ENCODE assay signal across 30 mouse cellular contexts in the genomic region with DNA sequence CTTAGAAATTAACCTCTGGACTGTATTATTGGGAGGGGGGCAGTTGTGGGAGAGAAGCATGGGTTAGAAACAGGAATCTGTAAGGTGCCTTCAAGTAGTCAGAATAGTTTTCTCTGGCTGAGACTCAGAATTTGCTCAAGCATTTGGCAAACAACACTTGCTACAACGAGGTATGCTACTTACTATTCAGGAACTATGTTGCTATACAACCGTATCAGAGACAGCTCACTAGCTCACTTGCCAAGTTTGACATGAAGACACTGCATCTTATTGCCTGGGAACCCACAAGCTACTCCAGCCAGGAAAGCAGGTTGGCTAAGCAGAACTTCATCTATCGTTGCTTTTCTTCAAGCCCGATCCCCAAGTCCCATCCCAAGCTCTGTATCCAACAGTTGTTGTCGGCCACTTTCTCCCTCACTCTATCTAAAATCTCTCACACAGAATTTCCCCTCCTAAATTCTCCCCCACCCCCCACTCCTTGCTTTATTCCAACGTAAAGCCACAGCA. TPM values are rescaled to one million over a fixed set of nuclear protein-coding genes. Genes with fewer than 3 reads are reported as not detected.
A peak's percentile ranks its signal among the peaks of the same experiment; 100 is the strongest.
DNase-seq lines count a peak whose midpoint lies in the region; ATAC-seq lines count a peak whose summit lies in the region.
"Had no signal": no experiment of that assay in that cellular context is flagged by ENCODE, and none has a peak within 500 bp of the region (broad histone marks: within the 10 kb centered on the region; RNA-seq: fewer than 3 reads in every experiment).

No protein-coding gene starts in this region.

- H3K9me3 ChIP-seq in embryonic facial prominence, embryonic 14.5 days (ENCODE audit: control insufficient read depth, low read length), result no peaks in the 10 kb centered on the region
- no peaks in the 10 kb centered on the region for H3K9me3 ChIP-seq in embryonic facial prominence, embryonic 10.5 days
- H3K9me3 ChIP-seq: embryonic facial prominence, embryonic 13.5 days; forebrain, embryonic 10.5 days; forebrain, embryonic 13.5 days; heart, embryonic 10.5 days; heart, embryonic 13.5 days had no signal

- ATAC-seq in embryonic facial prominence, embryonic 14.5 days (ENCODE audit: low read depth), result no peak
- ATAC-seq: activated CD4-positive, CD25-positive, alpha-beta regulatory T cell, adult 4 months; hindbrain, postnatal 0 days; inflammation-experienced regulatory T-cells, adult 6 months had no signal

- H3K27me3 ChIP-seq in embryonic facial prominence, embryonic 14.5 days (replicated peaks; ENCODE audit: control insufficient read depth, insufficient read depth, low read length), result no peaks in the 10 kb centered on the region
- no peaks in the 10 kb centered on the region for H3K27me3 ChIP-seq in embryonic facial prominence, embryonic 10.5 days (replicated peaks; ENCODE audit: low read depth, poor library complexity, severe bottlenecking)
- H3K27me3 ChIP-seq: embryonic facial prominence, embryonic 13.5 days; forebrain, embryonic 13.5 days; heart, embryonic 13.5 days had no signal

- WGBS in embryonic facial prominence, embryonic 14.5 days, result 80% methylated on average over 6 of the region's 6 CpGs
- 94% methylated on average over 6 of the region's 6 CpGs for WGBS in embryonic facial prominence, embryonic 10.5 days

- no peak overlapping the region for H3K4me3 ChIP-seq in embryonic facial prominence, embryonic 14.5 days (ENCODE audit: low read depth, low read length)
- no peak overlapping the region for H3K4me3 ChIP-seq in embryonic facial prominence, embryonic 10.5 days
- H3K4me3 ChIP-seq: embryonic facial prominence, embryonic 13.5 days; forebrain, embryonic 10.5 days; forebrain, embryonic 13.5 days; gastrocnemius, adult 2 months; heart, embryonic 10.5 days; heart, embryonic 13.5 days had no signal

- DNase-seq in embryonic facial prominence, embryonic 14.5 days (ENCODE audit: low spot score), result peak; percentile 23
- DNase-seq in embryonic facial prominence, embryonic 10.5 days (ENCODE audit: low spot score), result no peak
- peak; percentile 64 for DNase-seq in heart, adult 11 months
- DNase-seq in heart, adult 8-10 months (ENCODE audit: low spot score), result no peak
- peak; percentile 16 for DNase-seq in lung, postnatal 25 days (ENCODE audit: low spot score)
- DNase-seq in lung, postnatal 14 days, result no peak
- peak; percentile 23 for DNase-seq in brain, adult 2 months (ENCODE audit: low read depth, low spot score)
- DNase-seq: adrenal gland, adult 8-10 months; adrenal gland, postnatal 25 days; cerebellum, adult 2 months; cerebellum, adult 9-11 months; cerebellum, postnatal 25 days; gastrocnemius, adult 2 months; gastrocnemius, postnatal 14 days; heart, adult 18-20 months; heart, postnatal 14 days; heart, postnatal 4 days had no signal

- H3K36me3 ChIP-seq in embryonic facial prominence, embryonic 14.5 days (ENCODE audit: control insufficient read depth, insufficient read depth, low read length), result no peaks in the 10 kb centered on the region
- H3K36me3 ChIP-seq in embryonic facial prominence, embryonic 10.5 days (replicated peaks), result no peaks in the 10 kb centered on the region
- H3K36me3 ChIP-seq: embryonic facial prominence, embryonic 13.5 days; forebrain, embryonic 10.5 days; heart, embryonic 10.5 days; heart, embryonic 13.5 days had no signal

- no peak overlapping the region for H3K9ac ChIP-seq in embryonic facial prominence, embryonic 14.5 days (ENCODE audit: low read depth, low read length)
- H3K9ac ChIP-seq: embryonic facial prominence, embryonic 13.5 days; forebrain, embryonic 13.5 days; heart, embryonic 13.5 days; hindbrain, embryonic 14.5 days had no signal

- H3K4me2 ChIP-seq in embryonic facial prominence, embryonic 14.5 days (ENCODE audit: low read depth, low read length), result no peak overlapping the region
- H3K4me2 ChIP-seq: embryonic facial prominence, embryonic 13.5 days; forebrain, embryonic 13.5 days; heart, embryonic 13.5 days; hindbrain, embryonic 14.5 days had no signal

- no peaks in the 10 kb centered on the region for H3K4me1 ChIP-seq in embryonic facial prominence, embryonic 14.5 days (ENCODE audit: control insufficient read depth, insufficient read depth, low read length)
- no peaks in the 10 kb centered on the region for H3K4me1 ChIP-seq in embryonic facial prominence, embryonic 10.5 days
- H3K4me1 ChIP-seq: embryonic facial prominence, embryonic 13.5 days; forebrain, embryonic 10.5 days; forebrain, embryonic 13.5 days; heart, embryonic 10.5 days; heart, embryonic 13.5 days had no signal

- no peak overlapping the region for H3K27ac ChIP-seq in embryonic facial prominence, embryonic 14.5 days (replicated peaks; ENCODE audit: low read depth, low read length)
- H3K27ac ChIP-seq in embryonic facial prominence, embryonic 10.5 days (replicated peaks), result no peak overlapping the region
- H3K27ac ChIP-seq: embryonic facial prominence, embryonic 13.5 days; forebrain, embryonic 10.5 days; forebrain, embryonic 13.5 days; gastrocnemius, adult 2 months; heart, embryonic 10.5 days; heart, embryonic 13.5 days; hindbrain, embryonic 14.5 days; hindbrain, postnatal 0 days had no signal

RNA-seq across cellular contexts. Expression of a gene that starts 11.0 kb away (rescaled TPM):
- not detected in 2 replicates for polyA plus RNA-seq in embryonic facial prominence, embryonic 14.5 days (2014; fragmentation: Nextera tagmentation; extraction: Ambion mirVana)
- not detected in 2 replicates for polyA plus RNA-seq in embryonic facial prominence, embryonic 10.5 days (2016; fragmentation: Nextera tagmentation; extraction: Ambion mirVana)
- not detected for total RNA-seq in heart, adult 8-10 months (2022)
- total RNA-seq: adrenal gland, adult 8-10 months; adrenal gland, postnatal 25 days; common myeloid progenitor, adult 5-6 weeks; gastrocnemius, adult 2 months; gastrocnemius, postnatal 14 days; gastrocnemius, postnatal 4 days; heart, adult 18-20 months; heart, postnatal 14 days; heart, postnatal 4 days; hindbrain, postnatal 0 days had no signal
- polyA plus RNA-seq: activated CD4-positive, CD25-positive, alpha-beta regulatory T cell, adult 4 months; cerebellum, adult 2 months; embryonic facial prominence, embryonic 13.5 days; forebrain, embryonic 10.5 days; forebrain, embryonic 13.5 days; heart, embryonic 10.5 days; heart, embryonic 13.5 days; heart, embryonic 16.5 days; hindbrain, embryonic 11.5 days; hindbrain, embryonic 14.5 days; hindbrain, postnatal 0 days; inflammation-experienced regulatory T-cells, adult 6 months had no signal

RNA-seq across cellular contexts. Expression of a gene that starts 28.0 kb away (rescaled TPM):
- polyA plus RNA-seq in embryonic facial prominence, embryonic 14.5 days (2014; fragmentation: Nextera tagmentation; extraction: Ambion mirVana), result not detected in 2 replicates
- polyA plus RNA-seq in embryonic facial prominence, embryonic 10.5 days (2016; fragmentation: Nextera tagmentation; extraction: Ambion mirVana), result not detected in 2 replicates
- not detected for total RNA-seq in heart, adult 8-10 months (2022)
- total RNA-seq: adrenal gland, adult 8-10 months; adrenal gland, postnatal 25 days; common myeloid progenitor, adult 5-6 weeks; gastrocnemius, adult 2 months; gastrocnemius, postnatal 14 days; gastrocnemius, postnatal 4 days; heart, adult 18-20 months; heart, postnatal 14 days; heart, postnatal 4 days; hindbrain, postnatal 0 days had no signal
- polyA plus RNA-seq: activated CD4-positive, CD25-positive, alpha-beta regulatory T cell, adult 4 months; cerebellum, adult 2 months; embryonic facial prominence, embryonic 13.5 days; forebrain, embryonic 10.5 days; forebrain, embryonic 13.5 days; heart, embryonic 10.5 days; heart, embryonic 13.5 days; heart, embryonic 16.5 days; hindbrain, embryonic 11.5 days; hindbrain, embryonic 14.5 days; hindbrain, postnatal 0 days; inflammation-experienced regulatory T-cells, adult 6 months had no signal

Comparison
In these comparisons a context has a peak if more than half of its experiments do, and no peak if none do; other contexts are left out.
1. DNase-seq: peak in embryonic facial prominence, embryonic 14.5 days (single experiment), heart, adult 11 months (single experiment), lung, postnatal 25 days (single experiment) and brain, adult 2 months (single experiment); none in embryonic facial prominence, embryonic 10.5 days (single experiment), heart, adult 8-10 months (single experiment) and lung, postnatal 14 days (single experiment).